8 mouse cellular contexts compared by ENCODE assay signal in the genomic region with DNA sequence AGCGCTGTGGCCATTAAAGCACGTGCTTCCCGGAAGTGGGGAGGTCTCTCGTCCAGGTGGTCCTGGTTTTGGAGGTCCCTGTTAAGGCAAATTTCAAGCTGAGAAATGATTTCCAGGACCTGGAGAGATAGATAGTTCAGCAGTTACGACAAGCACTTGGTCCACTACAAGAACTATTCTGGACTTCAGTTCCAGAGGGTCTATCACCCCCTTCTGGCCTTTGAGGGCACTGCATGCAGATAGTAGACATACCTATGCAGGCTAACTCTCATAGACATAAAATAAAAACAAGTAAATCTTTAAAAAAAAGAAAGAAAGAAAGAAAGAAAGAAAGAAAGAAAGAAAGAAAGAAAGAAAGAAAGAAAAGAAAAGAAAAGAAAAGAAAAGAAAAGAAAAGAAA.
DNase-seq lines count a peak whose midpoint lies in the region; ATAC-seq and TF ChIP-seq lines count a peak whose summit lies in the region.
"Not testable (repeated sequence)": the region's sequence is repeated elsewhere in the genome, so short reads cannot be mapped to it uniquely, and the experiment has no call there.

No protein-coding gene starts in this region.

- H3K4me2 ChIP-seq in intestine, postnatal 0 days (replicated peaks; ENCODE audit: low read depth); stomach, postnatal 0 days (replicated peaks; ENCODE audit: low read depth): not testable (repeated sequence)

- not testable (repeated sequence) for TF ChIP-seq EP300 in stomach, postnatal 0 days (optimal IDR thresholded peaks at IDR 0.05)

- not testable (repeated sequence) for H3K36me3 ChIP-seq in E14TG2a.4 (ENCODE audit: insufficient read depth, low read length); intestine, postnatal 0 days (ENCODE audit: control insufficient read depth, insufficient read depth); stomach, postnatal 0 days (ENCODE audit: control insufficient read depth, insufficient read depth, low read length)

- H3K4me3 ChIP-seq in E14TG2a.4 (replicated peaks; ENCODE audit: low read length); gastrocnemius, adult 2 months; intestine, postnatal 0 days (ENCODE audit: low read depth, low read length); stomach, postnatal 0 days (ENCODE audit: low read depth, low read length): not testable (repeated sequence)

- intact Hi-C loops in gastrocnemius, adult 2 months (cut with DNase I); left cerebral cortex, postnatal 4 days (cut with DNase I): not testable (repeated sequence)

- H3K27me3 ChIP-seq in E14TG2a.4 (ENCODE audit: insufficient read depth, low read length); intestine, postnatal 0 days (replicated peaks; ENCODE audit: control insufficient read depth, insufficient read depth, low read length); stomach, postnatal 0 days (ENCODE audit: control insufficient read depth, insufficient read depth, low read length): not testable (repeated sequence)

- ATAC-seq in intestine, postnatal 0 days; stomach, postnatal 0 days (ENCODE audit: low FRiP score, low TSS enrichment): not testable (repeated sequence)

- WGBS in intestine, postnatal 0 days, result 90% methylated on average over 5 of the region's 5 CpGs
- 87% methylated on average over 5 of the region's 5 CpGs for WGBS in stomach, postnatal 0 days

- H3K27ac ChIP-seq in gastrocnemius, adult 2 months; intestine, postnatal 0 days (ENCODE audit: low read depth, low read length); stomach, postnatal 0 days (replicated peaks): not testable (repeated sequence)

- peak; percentile 33 for DNase-seq in NIH3T3 (ENCODE audit: low read depth)
- DNase-seq in cerebellum, postnatal 10 days, result peak; percentile 21 to 25
- not testable (repeated sequence) for DNase-seq in gastrocnemius, adult 2 months; stomach, postnatal 0 days (ENCODE audit: low spot score)
- DNase-seq in left cerebral cortex, postnatal 4 days, result peak; percentile 14
- DNase-seq in mesoderm, embryonic 11.5 days (ENCODE audit: low read depth, low spot score), result peak; percentile 4

- not testable (repeated sequence) for H3K4me1 ChIP-seq in E14TG2a.4 (replicated peaks; ENCODE audit: low read depth, low read length); intestine, postnatal 0 days (replicated peaks; ENCODE audit: control insufficient read depth, insufficient read depth, low read length); stomach, postnatal 0 days (replicated peaks; ENCODE audit: control insufficient read depth, insufficient read depth)

- H3K9ac ChIP-seq in intestine, postnatal 0 days (ENCODE audit: low read depth, low read length); stomach, postnatal 0 days (ENCODE audit: low read length): not testable (repeated sequence)

- TF ChIP-seq CTCF in E14TG2a.4 (conservative IDR thresholded peaks at IDR 0.05; ENCODE audit: low read length), result peak; percentile 55
- TF ChIP-seq CTCF in gastrocnemius, adult 2 months (IDR thresholded peaks at IDR 0.05), result peak; percentile 12; the same call in 1 of the 2 replicates
- peak; percentile 38 for TF ChIP-seq CTCF in intestine, postnatal 0 days (IDR thresholded peaks at IDR 0.05; ENCODE audit: low read depth)
- TF ChIP-seq CTCF in stomach, postnatal 0 days (IDR thresholded peaks at IDR 0.05; ENCODE audit: low read depth), result peak; percentile 43

- not testable (repeated sequence) for H3K9me3 ChIP-seq in E14TG2a.4 (ENCODE audit: low read length); intestine, postnatal 0 days (ENCODE audit: control insufficient read depth); stomach, postnatal 0 days (ENCODE audit: control insufficient read depth, low read length)
